Mouse (Mus musculus) kidney, adult 2 months (tissue): ENCODE measurements at regions not wholly inside any gene's neighbourhood (a gene's known extent, or its start where the extent isn't known, plus 50 kb on each side); places are given as distances from the start of the nearest gene placed in this dataset.

ENCODE experiments used
- CTCF ChIP-seq: fragments of 200-500 bp; conservative IDR thresholded peaks from 2 replicates; pipeline ENCODE4 v1.5.1; 2011; ENCODE audit warnings: low read depth, mild to moderate bottlenecking, control low read depth, low read length, moderate library complexity, mixed read lengths; ENCODE audit not compliant: insufficient read depth, insufficient read length
- POLR2A ChIP-seq: fragments of 200-500 bp; IDR thresholded peaks from one replicate; pipeline ENCODE4 v1.6.1; 2011; ENCODE audit warnings: low read depth, low read length, control low read depth

GRCm38 (mm10) chr4:25955696-25956348 is 155.8 kb upstream of the Fut9 start:
- TF ChIP-seq CTCF: no peak
- no peak for TF ChIP-seq POLR2A
